Mouse (Mus musculus): ENCODE data around the gene Xpnpep1. TPM values are rescaled to one million over a fixed set of nuclear protein-coding genes. Genes with fewer than 3 reads are reported as not detected.

The Xpnpep1 gene
- polyA plus RNA-seq, 1 experiment from 2014 or later, result 132 TPM

DNA sequence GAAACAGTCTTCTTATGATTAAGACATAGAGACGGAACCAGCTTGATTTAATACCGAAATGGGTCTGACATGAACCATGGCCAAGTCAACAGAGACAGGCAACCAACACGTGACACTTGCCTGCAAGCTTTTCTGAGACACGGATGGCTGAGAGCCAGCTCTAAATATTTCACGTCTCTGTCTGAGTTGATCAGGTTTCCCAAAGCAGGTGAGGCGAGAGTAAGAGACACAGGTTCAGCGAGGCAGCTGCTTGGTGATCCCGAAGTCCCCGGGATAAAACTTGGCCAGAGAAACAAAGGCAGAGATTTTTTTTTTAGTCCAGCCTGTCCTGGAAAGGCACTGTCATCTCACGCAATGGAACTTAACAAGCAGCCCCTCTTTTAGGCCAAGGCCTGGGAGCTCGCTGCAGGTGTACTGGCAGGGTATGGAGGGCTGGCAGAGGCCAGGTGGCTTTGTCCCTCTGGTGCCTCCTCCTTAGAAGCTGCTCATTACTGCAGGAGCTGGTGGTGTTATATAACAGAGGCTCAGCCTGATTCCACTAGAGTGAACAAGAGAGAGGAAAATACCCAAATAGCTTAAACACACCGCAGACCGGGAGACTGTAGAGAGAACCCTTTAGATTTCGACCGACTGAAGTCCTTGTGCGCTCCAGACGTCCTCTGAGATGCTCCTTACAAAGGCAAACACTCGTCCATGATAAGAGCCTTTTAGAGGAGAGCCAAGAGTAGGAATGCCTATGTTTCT lies 36.4 kb upstream of the Xpnpep1 start:
- 86% methylated on average over 18 of the region's 18 CpGs for WGBS
- ATAC-seq (ENCODE audit: low read depth), result no peak
- H3K4me3 ChIP-seq, result no peak overlapping the region

DNA sequence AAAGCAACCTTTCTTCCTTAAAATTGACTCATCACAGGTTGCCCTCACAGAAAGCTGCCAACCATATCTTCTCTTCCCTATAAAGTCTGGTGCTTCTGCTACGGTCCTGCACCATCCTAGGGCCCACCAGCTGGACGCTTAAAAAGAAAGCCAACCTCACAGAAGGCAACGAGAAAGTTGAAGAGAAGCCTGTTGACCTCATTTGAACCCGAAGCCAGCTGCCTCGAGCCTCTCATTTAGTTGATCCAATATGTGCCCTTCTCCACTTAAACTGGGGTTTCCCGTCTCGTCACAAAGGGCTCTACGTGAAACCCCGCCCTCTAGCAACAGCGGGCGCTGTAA lies 35.9 kb upstream of the Xpnpep1 start:
- 92% methylated on average over 11 of the region's 11 CpGs for WGBS
- Histone ChIP-seq H3K36me3 (no peaks in the 10 kb centered on the region), H3K27me3 (no peaks in the 10 kb centered on the region), H3K27ac (replicated peaks) (no peak overlapping the region), H3K4me2 (no peak overlapping the region), H3K9me3 (no peaks in the 10 kb centered on the region), H3K4me3 (no peak overlapping the region), H3K9ac (no peak overlapping the region), H3K4me1 (replicated peaks) (peaks cover under 1% of the 10 kb centered on the region; the same call in 1 of the 2 replicates)
- ATAC-seq (ENCODE audit: low read depth), result no peak

More for the DNA sequence above, 36.4 kb upstream of the Xpnpep1 start:
- no peaks in the 10 kb centered on the region for H3K9me3 ChIP-seq
- H3K27me3 ChIP-seq, result no peaks in the 10 kb centered on the region
- peaks cover 6% of the 10 kb centered on the region; the same call in 1 of the 2 replicates for H3K4me1 ChIP-seq (replicated peaks)
- no peak overlapping the region for H3K27ac ChIP-seq (replicated peaks)
- H3K4me2 ChIP-seq, result no peak overlapping the region
- H3K36me3 ChIP-seq, result no peaks in the 10 kb centered on the region
- no peak overlapping the region for H3K9ac ChIP-seq

- no peak overlapping the region for H3K27ac ChIP-seq (replicated peaks)
- WGBS, result 92% methylated on average over 13 of the region's 13 CpGs
- H3K9ac ChIP-seq, result no peak overlapping the region
- no peaks in the 10 kb centered on the region for H3K27me3 ChIP-seq
- no peaks in the 10 kb centered on the region for H3K9me3 ChIP-seq
- ATAC-seq (ENCODE audit: low read depth), result no peak
- H3K4me2 ChIP-seq, result no peak overlapping the region
- H3K4me3 ChIP-seq, result no peak overlapping the region
- H3K36me3 ChIP-seq, result no peaks in the 10 kb centered on the region
- H3K4me1 ChIP-seq (replicated peaks), result no peaks in the 10 kb centered on the region
These were observed 35.1 kb upstream of the Xpnpep1 start for GRCm38 (mm10) chr19:53074899-53075722.

GRCm38 (mm10) chr19:53073521-53073920 lies 33.5 kb upstream of the Xpnpep1 start:
- H3K4me1 ChIP-seq (replicated peaks), result no peaks in the 10 kb centered on the region
- H3K36me3 ChIP-seq, result no peaks in the 10 kb centered on the region
- no peaks in the 10 kb centered on the region for H3K9me3 ChIP-seq
- no peak overlapping the region for H3K9ac ChIP-seq
- H3K4me3 ChIP-seq, result no peak overlapping the region
- no peak overlapping the region for H3K4me2 ChIP-seq
- no peak overlapping the region for H3K27ac ChIP-seq (replicated peaks)
- ATAC-seq (ENCODE audit: low read depth), result no peak
- 97% methylated on average over 4 of the region's 4 CpGs for WGBS
- H3K27me3 ChIP-seq, result no peaks in the 10 kb centered on the region

DNA sequence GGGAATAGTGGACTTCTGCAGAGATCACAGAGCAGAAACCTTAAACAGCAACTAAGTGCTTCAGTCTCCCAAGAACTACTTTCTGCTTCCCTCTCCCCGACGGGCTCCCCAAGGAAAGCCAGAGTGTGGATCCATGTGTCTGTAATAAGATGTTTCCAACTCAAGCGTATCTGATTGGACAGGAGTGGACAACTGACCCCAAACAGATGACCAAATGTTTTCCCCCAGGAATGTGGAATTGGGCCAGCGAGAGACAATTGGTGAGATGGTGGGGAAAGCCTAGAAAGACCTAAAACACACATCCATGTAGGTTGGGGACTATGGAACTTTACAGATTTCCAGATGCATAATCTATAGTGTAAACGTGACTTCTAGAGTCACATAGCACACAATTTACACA lies 32.4 kb upstream of the Xpnpep1 start:
- Histone ChIP-seq H3K27me3 (no peaks in the 10 kb centered on the region), H3K36me3 (no peaks in the 10 kb centered on the region), H3K4me3 (no peak overlapping the region), H3K27ac (replicated peaks) (no peak overlapping the region), H3K4me1 (replicated peaks) (no peaks in the 10 kb centered on the region), H3K4me2 (no peak overlapping the region), H3K9ac (no peak overlapping the region), H3K9me3 (no peaks in the 10 kb centered on the region)
- 83% methylated on average over 5 of the region's 5 CpGs for WGBS
- no peak for ATAC-seq (ENCODE audit: low read depth)

DNA sequence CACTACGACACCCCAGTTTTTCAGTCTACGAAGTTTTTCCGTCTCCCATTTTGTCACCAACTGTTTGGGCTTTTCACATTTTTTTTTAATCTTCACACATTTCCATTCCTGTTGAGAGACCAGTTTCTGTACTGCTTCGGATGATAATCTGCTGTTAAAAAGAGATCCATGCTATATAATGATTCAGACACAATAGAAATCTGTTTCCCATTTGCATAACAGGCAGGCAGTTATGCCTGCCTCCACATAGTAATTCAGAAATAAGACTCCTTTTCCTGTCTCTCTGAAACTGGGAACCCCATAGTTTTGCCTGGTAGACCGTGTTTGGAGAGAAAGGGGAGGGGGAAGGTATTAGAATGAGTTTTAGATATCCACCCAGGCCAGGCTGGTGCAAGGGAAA lies 31.6 kb upstream of the Xpnpep1 start:
- Histone ChIP-seq H3K9ac (no peak overlapping the region), H3K27ac (replicated peaks) (no peak overlapping the region), H3K27me3 (no peaks in the 10 kb centered on the region), H3K9me3 (no peaks in the 10 kb centered on the region), H3K4me3 (no peak overlapping the region), H3K36me3 (no peaks in the 10 kb centered on the region), H3K4me2 (no peak overlapping the region), H3K4me1 (replicated peaks) (no peaks in the 10 kb centered on the region)
- ATAC-seq (ENCODE audit: low read depth), result no peak
- 70% methylated on average over 5 of the region's 5 CpGs for WGBS

- H3K4me1 ChIP-seq (replicated peaks), result no peaks in the 10 kb centered on the region
- no peak for ATAC-seq (ENCODE audit: low read depth)
- no peak overlapping the region for H3K4me2 ChIP-seq
- no peaks in the 10 kb centered on the region for H3K9me3 ChIP-seq
- no peak overlapping the region for H3K9ac ChIP-seq
- H3K36me3 ChIP-seq, result no peaks in the 10 kb centered on the region
- 73% methylated on average over 4 of the region's 4 CpGs for WGBS
- H3K27ac ChIP-seq (replicated peaks), result no peak overlapping the region
- no peak overlapping the region for H3K4me3 ChIP-seq
- H3K27me3 ChIP-seq, result no peaks in the 10 kb centered on the region
These were observed 30.9 kb upstream of the Xpnpep1 start for GRCm38 (mm10) chr19:53070870-53071269.

- no peaks in the 10 kb centered on the region for H3K9me3 ChIP-seq
- H3K4me1 ChIP-seq (replicated peaks), result no peaks in the 10 kb centered on the region
- 85% methylated on average over 3 of the region's 3 CpGs for WGBS
- no peak overlapping the region for H3K27ac ChIP-seq (replicated peaks)
- ATAC-seq (ENCODE audit: low read depth), result no peak
- no peak overlapping the region for H3K9ac ChIP-seq
- H3K36me3 ChIP-seq, result no peaks in the 10 kb centered on the region
- no peaks in the 10 kb centered on the region for H3K27me3 ChIP-seq
- no peak overlapping the region for H3K4me3 ChIP-seq
- no peak overlapping the region for H3K4me2 ChIP-seq
These were observed 29.4 kb upstream of the Xpnpep1 start for GRCm38 (mm10) chr19:53069451-53069850.

GRCm38 (mm10) chr19:53066934-53067333 lies 26.9 kb upstream of the Xpnpep1 start:
- no peak overlapping the region for H3K9ac ChIP-seq
- no peak overlapping the region for H3K4me3 ChIP-seq
- no peaks in the 10 kb centered on the region for H3K4me1 ChIP-seq (replicated peaks)
- no peak for ATAC-seq (ENCODE audit: low read depth)
- no peaks in the 10 kb centered on the region for H3K36me3 ChIP-seq
- H3K4me2 ChIP-seq, result no peak overlapping the region
- H3K27ac ChIP-seq (replicated peaks), result no peak overlapping the region
- WGBS, result 63% methylated on average over 10 of the region's 10 CpGs
- no peaks in the 10 kb centered on the region for H3K27me3 ChIP-seq
- H3K9me3 ChIP-seq, result no peaks in the 10 kb centered on the region

DNA sequence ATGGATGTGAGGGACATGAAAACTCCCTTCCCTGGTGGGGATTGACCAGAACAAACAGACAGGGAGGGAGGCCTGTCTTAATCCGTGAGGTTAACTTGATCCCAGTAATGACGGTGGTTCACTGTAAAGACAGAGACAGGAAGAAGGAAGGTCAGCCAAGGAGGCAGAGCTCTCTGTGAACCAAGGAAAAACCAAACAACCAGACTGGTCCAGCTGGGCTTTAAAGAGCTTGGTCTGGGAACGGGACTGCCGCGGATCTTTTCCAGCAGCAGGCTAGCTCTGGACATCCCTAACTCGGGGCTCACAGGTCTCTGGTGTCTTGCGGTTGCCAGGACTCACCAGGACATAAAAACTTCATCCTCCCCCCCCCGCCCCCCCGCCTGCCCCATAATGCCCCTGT lies 26.5 kb upstream of the Xpnpep1 start:
- Histone ChIP-seq H3K9ac (no peak overlapping the region), H3K4me3 (no peak overlapping the region), H3K4me1 (replicated peaks) (no peaks in the 10 kb centered on the region), H3K27ac (replicated peaks) (no peak overlapping the region), H3K9me3 (no peaks in the 10 kb centered on the region), H3K27me3 (no peaks in the 10 kb centered on the region), H3K4me2 (no peak overlapping the region), H3K36me3 (no peaks in the 10 kb centered on the region)
- ATAC-seq (ENCODE audit: low read depth), result no peak
- WGBS, result 55% methylated on average over 9 of the region's 9 CpGs

DNA sequence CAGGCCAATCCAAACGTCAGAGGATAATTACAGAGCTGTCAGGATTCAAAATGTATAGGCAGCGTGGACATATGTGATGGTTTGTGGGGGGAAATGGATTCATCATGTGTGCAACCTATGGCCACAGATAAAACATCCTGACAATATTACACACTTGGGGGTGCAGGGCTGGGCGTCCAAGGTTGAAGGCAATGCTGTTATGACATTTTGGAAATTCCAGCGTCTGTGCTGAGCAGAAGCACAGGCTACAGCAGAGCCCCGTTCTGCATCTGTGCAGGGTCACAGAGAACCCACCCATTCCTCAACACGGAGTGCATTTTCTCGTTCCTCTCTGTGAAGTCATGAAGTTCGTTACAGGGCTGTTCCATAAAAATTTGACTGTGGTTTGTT lies 25.0 kb upstream of the Xpnpep1 start:
- H3K36me3 ChIP-seq, result no peaks in the 10 kb centered on the region
- H3K4me1 ChIP-seq (replicated peaks), result no peaks in the 10 kb centered on the region
- H3K9ac ChIP-seq, result no peak overlapping the region
- no peaks in the 10 kb centered on the region for H3K27me3 ChIP-seq
- H3K9me3 ChIP-seq, result no peaks in the 10 kb centered on the region
- H3K27ac ChIP-seq (replicated peaks), result no peak overlapping the region
- H3K4me3 ChIP-seq, result no peak overlapping the region
- no peak for ATAC-seq (ENCODE audit: low read depth)
- 66% methylated on average over 8 of the region's 8 CpGs for WGBS
- no peak overlapping the region for H3K4me2 ChIP-seq

DNA sequence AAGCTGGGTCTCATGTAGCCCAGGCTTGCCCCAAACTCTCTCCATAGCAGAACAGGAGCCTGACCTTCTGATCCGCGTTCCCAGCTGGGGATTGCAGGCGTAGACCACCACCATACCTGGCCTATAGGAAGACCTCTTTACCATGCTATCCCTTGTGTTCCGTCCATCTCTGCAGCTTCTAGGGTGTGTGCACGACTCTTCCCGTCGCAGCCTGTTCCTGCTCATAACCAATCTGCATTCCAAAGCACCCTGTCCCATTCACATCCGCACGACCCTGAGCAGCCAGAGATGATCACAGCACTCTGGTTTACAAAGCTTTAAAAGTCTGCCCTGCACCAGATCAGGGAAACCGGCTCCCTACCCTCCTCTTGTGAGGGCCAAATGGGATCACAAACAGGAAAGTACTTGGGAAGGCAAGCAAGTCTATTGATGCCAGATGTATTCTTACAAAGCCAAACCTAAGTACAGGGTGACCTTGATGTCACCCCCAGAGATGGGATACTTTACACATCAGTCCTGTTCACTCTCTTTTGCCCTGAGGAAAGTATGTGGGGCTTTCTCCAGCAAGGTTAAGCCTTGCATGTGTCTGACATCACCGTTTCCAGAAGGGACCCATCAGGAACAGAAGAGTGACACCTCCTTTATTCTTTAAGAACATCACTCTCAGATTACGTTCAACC lies 24.4 kb upstream of the Xpnpep1 start:
- no peak overlapping the region for H3K4me3 ChIP-seq
- H3K9ac ChIP-seq, result no peak overlapping the region
- no peak for ATAC-seq (ENCODE audit: low read depth)
- no peaks in the 10 kb centered on the region for H3K4me1 ChIP-seq (replicated peaks)
- H3K27ac ChIP-seq (replicated peaks), result no peak overlapping the region
- no peaks in the 10 kb centered on the region for H3K9me3 ChIP-seq
- no peak overlapping the region for H3K4me2 ChIP-seq
- no peaks in the 10 kb centered on the region for H3K36me3 ChIP-seq
- WGBS, result 81% methylated on average over 12 of the region's 12 CpGs
- H3K27me3 ChIP-seq, result no peaks in the 10 kb centered on the region
